Mouse (Mus musculus) lung, adult 10 weeks (tissue): ENCODE data around the gene Msantd2. TPM values are rescaled to one million over a fixed set of nuclear protein-coding genes. Genes with fewer than 3 reads are reported as not detected.

Experiments used
- polyA plus RNA-seq: library from polyadenylated mRNA; stranded (reverse); fragments of 350-450 nt; fragmentation: Illumina TruSeq; extraction: RNeasy Lipid Tissue Mini Kit (QIAGEN cat#74804); gene quantifications from one replicate; pipeline ENCODE4 v1.2.3, GENCODE M21; 2014; ENCODE audit warnings: low read depth, low replicate concordance; ENCODE audit not compliant: insufficient read depth

The Msantd2 gene
- 10.8 TPM for polyA plus RNA-seq

DNA sequence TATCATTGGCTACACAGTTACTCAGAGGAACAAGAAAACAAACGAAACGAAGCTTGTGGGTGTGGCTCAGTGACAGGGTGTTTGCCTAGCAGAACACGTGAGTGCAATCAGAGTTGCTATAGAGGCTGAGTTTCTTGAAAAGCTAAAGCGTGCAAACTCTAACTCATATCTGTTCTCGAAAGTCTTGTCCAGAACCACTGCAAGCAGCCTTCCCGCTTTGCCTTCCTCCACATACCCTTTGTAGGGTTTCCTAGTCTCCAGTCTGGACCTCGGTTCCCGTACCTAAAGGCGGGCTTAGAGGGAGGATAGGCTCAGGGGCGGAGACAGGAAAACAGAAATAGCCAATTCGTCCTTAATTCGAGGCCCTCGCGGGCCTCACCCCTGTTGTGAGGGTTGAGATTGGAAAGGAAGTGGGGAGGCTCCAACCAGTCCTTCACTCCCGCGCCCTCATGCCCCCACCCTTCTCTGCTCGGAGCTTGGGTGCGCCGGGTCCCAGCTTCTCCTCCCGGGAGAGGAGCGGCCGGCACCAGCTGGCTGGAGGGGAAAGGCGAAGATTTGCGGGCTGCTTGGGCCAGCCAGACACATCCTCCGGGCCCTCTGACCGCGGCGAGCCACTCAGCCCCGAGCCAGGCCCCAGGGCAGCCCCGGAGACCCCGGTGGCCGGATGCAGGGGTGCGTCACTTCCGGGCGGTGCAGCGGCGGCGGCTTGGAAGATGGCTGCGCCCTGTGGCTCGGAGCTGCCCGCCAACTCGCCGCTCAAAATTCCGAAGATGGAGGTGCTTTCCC, at the start of gene Msantd2:
Msantd2 (plus strand) TSS at position 709 of the 786 bp plus-strand sequence.

DNA sequence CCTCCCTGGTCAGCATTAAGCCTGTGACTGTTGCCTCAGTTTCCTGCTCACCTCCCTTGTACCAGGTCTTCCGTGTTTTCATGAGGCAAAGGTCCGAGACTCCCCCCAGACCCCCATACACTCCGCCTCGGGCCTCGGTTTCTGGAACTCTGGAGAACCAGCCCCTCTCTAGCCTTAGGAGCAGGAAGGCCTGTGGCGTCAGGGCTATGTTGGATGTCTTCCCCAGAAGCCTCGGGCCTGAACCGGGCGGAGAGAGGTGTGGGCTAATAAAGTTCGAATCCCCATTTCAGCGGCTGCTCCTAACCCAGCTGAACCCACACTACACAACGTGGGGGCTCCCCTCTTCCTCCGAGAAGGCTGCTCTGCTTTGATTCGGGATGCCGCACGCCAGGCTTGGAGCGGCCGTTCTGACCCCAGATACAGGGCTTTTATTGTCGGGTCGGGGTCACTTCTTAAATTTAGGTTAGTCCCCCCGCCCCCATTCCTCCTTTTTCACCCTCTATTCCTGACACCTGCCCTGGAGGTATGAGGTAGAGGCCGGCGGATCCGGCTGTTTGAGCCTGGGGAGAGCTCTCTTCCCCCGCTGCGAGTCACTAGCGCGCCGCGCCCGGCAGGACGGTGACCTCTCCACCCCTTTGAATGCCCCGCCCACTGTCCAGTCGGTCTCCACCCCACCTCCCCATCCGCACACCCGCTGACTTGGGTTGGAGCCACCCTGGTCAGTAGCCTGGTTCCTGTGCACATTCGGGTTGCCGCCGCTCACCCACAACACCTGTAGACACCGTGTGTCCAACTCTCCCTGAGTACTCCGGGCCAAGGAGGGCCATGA, 38.5 kb downstream of the Msantd2 start, which contains the start of gene Esam:
Esam (plus strand) TSS at position 683 of the 829 bp plus-strand sequence.

DNA sequence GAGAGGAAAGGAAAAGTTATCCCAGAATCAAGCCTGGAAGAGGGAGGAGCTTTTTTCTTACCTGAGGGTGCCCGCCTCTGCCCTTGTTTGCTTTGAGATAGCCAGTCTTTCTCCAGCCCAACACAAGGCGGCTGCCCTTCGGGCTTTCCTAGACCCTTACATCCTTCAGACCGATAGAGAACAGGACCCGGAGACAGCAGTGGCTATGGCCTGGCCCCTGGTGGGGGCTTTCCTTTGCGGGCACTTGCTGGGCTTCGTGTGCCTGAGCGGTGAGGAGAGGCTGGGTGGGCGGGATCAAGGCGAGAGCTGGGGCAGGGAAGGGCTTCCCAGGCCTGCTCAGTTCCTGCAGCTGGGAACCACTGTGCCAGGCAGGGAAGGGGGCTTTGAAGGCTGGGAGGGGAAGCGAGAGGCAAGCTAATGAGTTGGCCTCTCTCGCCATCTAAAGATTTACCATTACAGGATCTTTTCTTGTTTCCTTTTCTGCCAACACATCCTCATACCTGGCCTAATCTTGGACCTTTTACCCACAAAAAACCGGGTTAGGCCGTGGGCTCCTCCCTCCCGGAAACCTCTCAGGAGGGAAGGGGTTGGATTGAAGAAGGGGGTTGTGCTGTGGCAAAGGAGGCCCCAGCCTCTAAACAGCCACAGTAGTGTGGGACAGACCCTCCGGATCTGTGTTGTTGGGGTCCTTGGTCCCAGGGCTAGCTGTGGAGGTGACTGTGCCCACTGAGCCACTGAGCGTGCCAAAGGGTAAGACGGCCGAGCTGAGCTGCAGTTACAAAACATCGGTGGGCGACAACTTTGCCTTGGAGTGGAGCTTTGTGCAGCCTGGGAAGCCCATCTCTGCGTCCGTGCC, 50.3 kb downstream of the Msantd2 start, which contains the start of gene Vsig2:
Vsig2 (plus strand) TSS at position 86 of the 856 bp plus-strand sequence.

DNA sequence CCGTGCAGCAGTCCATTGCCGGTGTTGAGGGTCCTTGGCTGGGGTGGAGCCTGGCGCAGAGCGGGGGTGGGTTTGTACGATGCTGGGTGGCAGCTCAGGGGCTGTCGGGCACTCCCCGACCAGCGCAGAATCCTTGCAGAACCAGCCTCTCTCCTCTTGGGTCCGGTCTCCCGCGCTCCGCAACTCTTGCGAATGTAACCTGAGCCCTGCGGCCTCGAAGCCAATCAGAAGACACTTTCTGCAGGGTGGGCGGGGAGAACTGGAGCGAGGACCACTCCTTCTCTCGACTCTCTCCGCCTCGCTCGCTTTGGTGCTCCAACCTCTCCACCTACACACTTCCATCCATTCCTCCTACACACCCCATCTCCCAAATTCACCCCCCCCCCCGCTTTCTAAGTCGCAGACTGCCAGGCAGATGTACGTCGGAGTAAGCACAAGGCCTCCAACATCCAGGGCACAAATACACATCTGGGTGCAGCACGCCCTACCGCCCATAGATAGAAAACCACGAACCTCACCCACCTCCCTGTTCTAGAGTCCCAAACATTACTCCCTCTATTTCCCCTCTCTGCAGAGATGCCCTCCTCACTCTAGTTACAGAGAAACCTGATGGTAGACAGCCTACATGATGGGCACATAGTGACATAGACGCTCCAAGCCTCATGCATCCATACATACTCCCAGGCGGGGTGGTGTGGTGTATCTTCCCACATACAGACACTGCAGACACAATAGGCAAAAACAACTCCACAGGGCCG, 63.6 kb downstream of the Msantd2 start, which contains the start of gene Nrgn:
Nrgn (minus strand) TSS at position 369 of the 758 bp plus-strand sequence.

GRCm38 (mm10) chr9:37554838-37555748, 66.0 kb downstream of the Msantd2 start, which contains the start of gene Siae:
Siae (plus strand) TSS chr9:37555698.

Other genes with a start within 250 kb of the Msantd2 start
- 1.8 TPM for gene Slc37a2, start 233.6 kb upstream of the Msantd2 start, polyA plus RNA-seq
- gene Ccdc15, start 140.9 kb upstream of the Msantd2 start, polyA plus RNA-seq: 0.49 TPM
- gene Hepacam, start 122.0 kb upstream of the Msantd2 start, polyA plus RNA-seq: 1.0 TPM
- 26.5 TPM for gene Robo4, start 87.4 kb upstream of the Msantd2 start, polyA plus RNA-seq
- gene Robo3, start 56.1 kb upstream of the Msantd2 start, polyA plus RNA-seq: not detected
- 191 TPM for gene Esam, start 38.8 kb downstream of the Msantd2 start, polyA plus RNA-seq
- gene Vsig2, start 49.9 kb downstream of the Msantd2 start, polyA plus RNA-seq: 27.5 TPM
- gene Nrgn, start 63.6 kb downstream of the Msantd2 start, polyA plus RNA-seq: 13.8 TPM
- 7.7 TPM for gene Siae, start 66.4 kb downstream of the Msantd2 start, polyA plus RNA-seq
- gene Spa17, start 124.4 kb downstream of the Msantd2 start, polyA plus RNA-seq: 30.4 TPM
- gene Tbrg1, start 168.0 kb downstream of the Msantd2 start, polyA plus RNA-seq: 63.3 TPM
- gene Panx3, start 179.9 kb downstream of the Msantd2 start, polyA plus RNA-seq: not detected
- gene Olfr160, start 226.9 kb downstream of the Msantd2 start, polyA plus RNA-seq: not detected